Mouse (Mus musculus): ENCODE measurements at regions not wholly inside any gene's neighbourhood (a gene's known extent, or its start where the extent isn't known, plus 50 kb on each side); places are given as distances from the start of the nearest gene placed in this dataset.

GRCm38 (mm10) chr8:128235071-128235470 is 123.3 kb upstream of the Nrp1 start:
- no peak overlapping the region for H3K27ac ChIP-seq
- no peak overlapping the region for H3K4me3 ChIP-seq
- no peak overlapping the region for H3K9ac ChIP-seq
- H3K4me1 ChIP-seq, result no peaks in the 10 kb centered on the region
- H3K27me3 ChIP-seq, result no peaks in the 10 kb centered on the region
- no peak for ATAC-seq (ENCODE audit: insufficient number of reproducible peaks, low FRiP score, low TSS enrichment, low read depth)
- H3K36me3 ChIP-seq, result no peaks in the 10 kb centered on the region
- H3K4me2 ChIP-seq, result no peak overlapping the region
- 54% methylated on average over 11 of the region's 11 CpGs for whole genome bisulfite sequencing
- no peaks in the 10 kb centered on the region for H3K9me3 ChIP-seq

DNA sequence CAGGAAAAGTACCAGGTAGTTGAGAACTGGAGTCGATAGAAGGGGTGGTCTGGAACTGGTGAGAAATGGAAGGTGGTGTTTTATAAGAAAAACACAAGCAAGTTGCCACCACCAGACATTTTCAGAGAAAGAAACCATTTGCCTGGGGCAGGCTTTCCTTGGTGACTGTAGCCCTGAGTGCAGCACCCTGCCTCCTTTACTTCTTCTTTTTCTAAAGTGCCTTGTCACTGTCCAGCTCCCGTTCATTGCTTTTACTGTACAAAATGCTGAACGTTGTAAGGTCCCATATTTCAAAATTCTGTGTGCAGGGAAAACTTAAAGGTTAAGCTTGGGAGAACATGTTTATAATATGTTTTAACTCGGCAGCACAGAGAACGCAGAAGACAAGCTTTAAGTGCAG is 122.9 kb upstream of the Nrp1 start:
- Histone ChIP-seq H3K4me3 (no peak overlapping the region), H3K4me2 (no peak overlapping the region), H3K9ac (no peak overlapping the region), H3K36me3 (no peaks in the 10 kb centered on the region), H3K27me3 (no peaks in the 10 kb centered on the region), H3K4me1 (no peaks in the 10 kb centered on the region), H3K27ac (no peak overlapping the region), H3K9me3 (no peaks in the 10 kb centered on the region)
- 64% methylated on average over 5 of the region's 5 CpGs for WGBS
- ATAC-seq (ENCODE audit: insufficient number of reproducible peaks, low FRiP score, low TSS enrichment, low read depth), result no peak

GRCm38 (mm10) chr8:128236097-128236496 is 122.3 kb upstream of the Nrp1 start:
- Histone ChIP-seq H3K36me3 (no peaks in the 10 kb centered on the region), H3K27me3 (no peaks in the 10 kb centered on the region), H3K9me3 (no peaks in the 10 kb centered on the region), H3K4me2 (no peak overlapping the region), H3K27ac (no peak overlapping the region), H3K4me3 (no peak overlapping the region), H3K9ac (no peak overlapping the region), H3K4me1 (no peaks in the 10 kb centered on the region)
- ATAC-seq (ENCODE audit: insufficient number of reproducible peaks, low FRiP score, low TSS enrichment, low read depth), result no peak
- WGBS, result 85% methylated on average over 2 of the region's 2 CpGs

- H3K9me3 ChIP-seq, result no peaks in the 10 kb centered on the region
- no peaks in the 10 kb centered on the region for H3K36me3 ChIP-seq
- no peak overlapping the region for H3K4me2 ChIP-seq
- H3K9ac ChIP-seq, result no peak overlapping the region
- H3K4me3 ChIP-seq, result no peak overlapping the region
- no peak overlapping the region for H3K27ac ChIP-seq
- H3K4me1 ChIP-seq, result no peaks in the 10 kb centered on the region
- H3K27me3 ChIP-seq, result no peaks in the 10 kb centered on the region
- no peak for ATAC-seq (ENCODE audit: insufficient number of reproducible peaks, low FRiP score, low TSS enrichment, low read depth)
- 75% methylated on average over 2 of the region's 2 CpGs for WGBS
These were observed 119.5 kb upstream of the Nrp1 start for GRCm38 (mm10) chr8:128238948-128239347.

DNA sequence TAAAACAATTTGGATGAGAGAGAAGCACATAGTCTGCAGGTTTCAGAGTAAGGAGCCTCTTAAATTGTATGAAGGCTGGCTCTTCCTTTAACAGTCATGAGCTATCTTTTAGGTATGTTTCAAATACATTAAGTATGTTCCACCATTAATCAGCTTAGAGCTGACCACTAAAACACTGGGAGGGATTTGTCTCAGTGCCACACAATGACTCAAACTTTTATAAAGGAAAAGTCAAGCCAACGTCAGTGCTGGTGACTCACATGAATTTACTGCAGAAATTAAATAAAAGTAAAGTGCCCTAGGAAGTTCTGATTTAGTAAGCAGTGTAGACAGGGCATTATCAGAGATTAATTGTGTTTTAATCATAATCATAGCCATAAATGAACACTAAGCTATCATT is 118.6 kb upstream of the Nrp1 start:
- 40% methylated on average over 1 of the region's 1 CpGs for WGBS
- no peaks in the 10 kb centered on the region for H3K27me3 ChIP-seq

DNA sequence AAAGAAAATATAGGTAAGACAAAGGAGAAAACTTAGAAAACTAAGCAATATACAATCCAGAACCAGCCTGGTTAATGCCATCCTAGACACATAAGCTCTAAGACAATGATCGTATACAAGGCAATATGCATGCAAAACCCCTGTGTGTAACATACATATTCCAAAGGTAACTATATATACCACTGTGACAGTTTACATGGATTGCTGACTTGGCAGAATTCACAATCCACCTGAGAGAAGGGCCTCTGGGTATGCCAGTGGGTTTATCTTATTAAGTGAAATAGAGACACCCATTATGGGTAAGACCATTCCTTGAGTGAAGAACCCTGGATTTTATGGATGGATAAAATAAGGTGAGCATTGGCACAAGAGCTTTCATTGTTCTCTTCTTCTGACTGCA is 117.2 kb upstream of the Nrp1 start:
- no peak for ATAC-seq (ENCODE audit: insufficient number of reproducible peaks, low FRiP score, low TSS enrichment, low read depth)
- H3K27me3 ChIP-seq, result no peaks in the 10 kb centered on the region
- H3K9me3 ChIP-seq, result no peaks in the 10 kb centered on the region
- H3K4me1 ChIP-seq, result no peaks in the 10 kb centered on the region
- no peak overlapping the region for H3K4me2 ChIP-seq
- no peak overlapping the region for H3K9ac ChIP-seq
- 98% methylated on average over 1 of the region's 1 CpGs for WGBS
- no peak overlapping the region for H3K4me3 ChIP-seq
- H3K36me3 ChIP-seq, result no peaks in the 10 kb centered on the region
- H3K27ac ChIP-seq, result no peak overlapping the region

More for the DNA sequence above, 118.6 kb upstream of the Nrp1 start:
- no peak for ATAC-seq (ENCODE audit: insufficient number of reproducible peaks, low FRiP score, low TSS enrichment, low read depth)
- no peak overlapping the region for H3K4me2 ChIP-seq
- H3K4me1 ChIP-seq, result no peaks in the 10 kb centered on the region
- no peaks in the 10 kb centered on the region for H3K36me3 ChIP-seq
- H3K27ac ChIP-seq, result no peak overlapping the region
- H3K9ac ChIP-seq, result no peak overlapping the region
- H3K4me3 ChIP-seq, result no peak overlapping the region
- H3K9me3 ChIP-seq, result no peaks in the 10 kb centered on the region

GRCm38 (mm10) chr8:128242465-128243251 is 115.7 kb upstream of the Nrp1 start:
- H3K27ac ChIP-seq, result no peak overlapping the region
- no peaks in the 10 kb centered on the region for H3K9me3 ChIP-seq
- H3K4me3 ChIP-seq, result no peak overlapping the region
- H3K9ac ChIP-seq, result no peak overlapping the region
- H3K4me2 ChIP-seq, result no peak overlapping the region
- H3K27me3 ChIP-seq, result no peaks in the 10 kb centered on the region
- ATAC-seq (ENCODE audit: insufficient number of reproducible peaks, low FRiP score, low TSS enrichment, low read depth), result no peak
- H3K36me3 ChIP-seq, result no peaks in the 10 kb centered on the region
- H3K4me1 ChIP-seq, result no peaks in the 10 kb centered on the region
- 93% methylated on average over 3 of the region's 3 CpGs for WGBS

GRCm38 (mm10) chr8:128251723-128252122 is 106.7 kb upstream of the Nrp1 start:
- Histone ChIP-seq H3K36me3 (no peaks in the 10 kb centered on the region), H3K9ac (no peak overlapping the region), H3K4me2 (no peak overlapping the region), H3K4me1 (no peaks in the 10 kb centered on the region), H3K27me3 (no peaks in the 10 kb centered on the region), H3K4me3 (no peak overlapping the region), H3K9me3 (no peaks in the 10 kb centered on the region), H3K27ac (no peak overlapping the region)
- WGBS, result 60% methylated on average over 2 of the region's 2 CpGs
- ATAC-seq (ENCODE audit: insufficient number of reproducible peaks, low FRiP score, low TSS enrichment, low read depth), result no peak

DNA sequence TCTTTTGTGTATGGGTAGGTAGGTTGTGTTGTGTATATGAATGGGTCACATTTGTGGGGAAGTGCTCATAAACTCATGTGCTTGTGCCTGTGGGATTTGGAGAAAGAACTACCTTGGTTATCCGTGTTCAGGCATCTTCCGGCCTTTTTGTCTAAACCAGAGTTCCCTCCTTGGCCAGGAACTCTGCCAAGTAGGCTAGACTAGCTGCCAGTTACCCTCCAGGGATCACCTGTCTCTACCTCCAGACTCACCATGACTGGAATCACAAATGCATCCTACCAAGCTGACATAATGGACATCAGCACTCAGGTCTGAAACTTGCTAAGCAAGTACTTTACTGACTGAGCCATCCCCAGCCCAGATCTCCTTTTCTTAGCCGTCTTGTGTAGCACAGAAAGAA is 97.6 kb upstream of the Nrp1 start:
- H3K27me3 ChIP-seq, result no peaks in the 10 kb centered on the region
- H3K9me3 ChIP-seq, result no peaks in the 10 kb centered on the region
- H3K4me2 ChIP-seq, result no peak overlapping the region
- no peak for ATAC-seq (ENCODE audit: insufficient number of reproducible peaks, low FRiP score, low TSS enrichment, low read depth)
- WGBS, result 68% methylated on average over 3 of the region's 3 CpGs
- H3K4me3 ChIP-seq, result no peak overlapping the region
- no peaks in the 10 kb centered on the region for H3K36me3 ChIP-seq
- no peak overlapping the region for H3K27ac ChIP-seq
- no peak overlapping the region for H3K9ac ChIP-seq
- peaks cover 8% of the 10 kb centered on the region for H3K4me1 ChIP-seq

DNA sequence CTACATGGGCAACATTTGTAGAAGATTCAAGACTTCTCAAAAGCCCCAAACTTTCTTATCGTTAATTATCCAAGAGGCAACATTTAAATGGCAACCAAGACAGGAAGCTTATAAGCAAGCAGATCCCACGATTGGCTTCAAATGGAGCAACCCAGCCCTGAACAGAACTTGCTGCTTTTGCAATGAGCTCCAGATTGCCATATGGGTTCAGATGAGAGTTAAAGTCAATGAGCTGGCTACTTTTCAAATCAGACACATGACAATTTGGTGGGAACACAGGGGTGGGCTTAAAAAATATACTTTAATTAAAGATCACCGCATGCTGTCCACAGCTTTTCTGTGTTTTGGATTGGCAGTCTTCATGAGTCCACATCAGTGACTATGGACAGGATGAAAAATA is 97.0 kb upstream of the Nrp1 start:
- WGBS, result 72% methylated on average over 3 of the region's 3 CpGs

DNA sequence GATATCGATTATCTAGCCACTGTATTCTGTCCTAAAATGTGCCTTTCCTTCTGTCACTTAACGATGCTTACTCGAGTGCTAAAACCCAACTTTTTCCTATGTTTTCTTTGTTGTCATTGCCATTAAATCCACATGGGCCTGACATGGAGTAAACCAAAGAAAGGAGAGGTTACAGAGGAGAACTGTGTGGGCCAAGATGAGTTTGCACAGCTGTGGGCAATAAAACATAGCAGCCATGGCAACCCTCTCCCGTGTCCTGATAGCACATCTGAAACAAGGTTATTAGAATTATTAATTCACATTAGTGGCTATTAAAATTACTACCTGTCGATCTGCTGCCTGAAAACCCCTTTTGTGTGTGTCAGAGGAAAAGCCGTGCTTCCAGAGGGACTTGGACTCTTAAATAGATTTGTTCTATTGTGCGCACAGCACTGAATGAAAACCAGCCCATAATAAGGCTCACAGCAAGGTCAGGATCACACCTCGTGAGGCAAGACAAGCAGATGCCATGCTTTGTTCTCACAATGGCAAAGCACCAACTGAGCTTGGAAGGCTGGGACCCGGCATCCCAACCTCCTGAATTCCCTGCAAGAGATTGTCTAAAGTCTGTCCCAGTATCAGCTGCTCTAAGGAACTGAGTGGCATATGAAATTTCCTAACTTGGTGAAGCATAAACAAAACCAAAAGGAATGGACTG is 95.0 kb upstream of the Nrp1 start:
- WGBS, result 34% methylated on average over 9 of the region's 9 CpGs
- no peak overlapping the region; the same call in 1 of the 2 replicates for H3K27ac ChIP-seq

More for the DNA sequence above, 97.0 kb upstream of the Nrp1 start:
- Histone ChIP-seq H3K4me2 (no peak overlapping the region), H3K4me1 (peaks cover 8% of the 10 kb centered on the region), H3K9ac (no peak overlapping the region), H3K27ac (no peak overlapping the region), H3K27me3 (no peaks in the 10 kb centered on the region), H3K36me3 (no peaks in the 10 kb centered on the region), H3K4me3 (no peak overlapping the region), H3K9me3 (no peaks in the 10 kb centered on the region)
- ATAC-seq (ENCODE audit: insufficient number of reproducible peaks, low FRiP score, low TSS enrichment, low read depth), result no peak

GRCm38 (mm10) chr8:128267261-128267660 is 91.1 kb upstream of the Nrp1 start:
- Histone ChIP-seq H3K27me3 (no peaks in the 10 kb centered on the region), H3K36me3 (no peaks in the 10 kb centered on the region), H3K4me2 (no peak overlapping the region), H3K27ac (no peak overlapping the region), H3K9me3 (no peaks in the 10 kb centered on the region), H3K4me3 (no peak overlapping the region), H3K4me1 (peaks cover 14% of the 10 kb centered on the region), H3K9ac (no peak overlapping the region)
- 0 out of 2 replicates have a peak, but pooled peaks have one; percentile 48 for ATAC-seq (ENCODE audit: insufficient number of reproducible peaks, low FRiP score, low TSS enrichment, low read depth)
- whole genome bisulfite sequencing, result 21% methylated on average over 4 of the region's 4 CpGs

More for the DNA sequence above, 95.0 kb upstream of the Nrp1 start:
- no peak overlapping the region for H3K4me2 ChIP-seq
- no peaks in the 10 kb centered on the region for H3K9me3 ChIP-seq
- H3K27me3 ChIP-seq, result no peaks in the 10 kb centered on the region
- H3K4me1 ChIP-seq, result peaks cover 14% of the 10 kb centered on the region
- H3K36me3 ChIP-seq, result no peaks in the 10 kb centered on the region
- ATAC-seq (ENCODE audit: insufficient number of reproducible peaks, low FRiP score, low TSS enrichment, low read depth), result no peak
- H3K4me3 ChIP-seq, result no peak overlapping the region
- no peak overlapping the region for H3K9ac ChIP-seq
